Mouse (Mus musculus) C2C12 (cell line): ENCODE measurements around the gene Fyn.

Experiments used
- CTCF ChIP-seq: IDR thresholded peaks from one replicate; pipeline ENCODE4 v1.5.1; 2011; ENCODE audit not compliant: control insufficient read depth, insufficient read depth, insufficient read length
- FOSL1 ChIP-seq: IDR thresholded peaks from one replicate; pipeline ENCODE4 v1.8.0; 2011; ENCODE audit warnings: mild to moderate bottlenecking, low read length; ENCODE audit not compliant: poor library complexity, insufficient read depth, severe bottlenecking
- MYOG ChIP-seq: IDR thresholded peaks from one replicate; pipeline ENCODE4 v1.6.1; 2011; ENCODE audit not compliant: control insufficient read depth, insufficient read length; ENCODE audit errors: extremely low read depth

DNA sequence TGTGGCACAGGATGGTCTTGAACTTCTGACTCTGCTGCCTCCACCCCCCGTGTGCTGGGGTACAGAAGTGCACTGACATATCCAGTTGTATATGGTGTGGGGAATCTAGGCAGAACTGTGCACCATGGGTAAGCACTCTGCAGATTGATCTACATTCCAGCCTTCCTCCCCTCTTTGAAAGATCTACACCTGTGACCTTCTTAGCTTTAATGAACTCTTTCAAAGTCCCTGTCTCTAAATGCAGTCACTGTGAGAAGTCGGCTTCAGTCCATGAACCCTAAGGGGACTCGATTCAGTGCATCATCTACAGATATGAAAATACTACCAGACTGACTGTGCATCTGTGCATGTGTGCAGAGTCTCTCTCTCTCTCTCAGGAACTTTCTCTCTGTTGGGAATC lies 99.9 kb downstream of the Fyn start:
- TF ChIP-seq CTCF (no peak), MYOG (no peak), FOSL1 (no peak)
